ENCODE assay signal across 9 mouse cellular contexts in genomic region chr11:114795848-114796322, GRCm38 (mm10). TPM values are rescaled to one million over a fixed set of nuclear protein-coding genes. Genes with fewer than 3 reads are reported as not detected.
DNase-seq lines count a peak whose midpoint lies in the region; ATAC-seq and TF ChIP-seq lines count a peak whose summit lies in the region.
"Had no signal": no experiment of that assay in that cellular context is flagged by ENCODE, and none has a peak within 500 bp of the region (broad histone marks: within the 10 kb centered on the region; RNA-seq: fewer than 3 reads in every experiment).

Gene Btbd17, minus strand, starts transcription at chr11:114795945.

- no peak within 1 kb of the TSS for H3K27ac ChIP-seq in lung, embryonic 14.5 days (ENCODE audit: low read depth)
- H3K27ac ChIP-seq in hindbrain, embryonic 15.5 days (replicated peaks), result peak within 1 kb of the TSS; percentile 92
- no peak within 1 kb of the TSS for H3K27ac ChIP-seq in liver, embryonic 13.5 days
- H3K27ac ChIP-seq in stomach, embryonic 15.5 days, result 0 out of 2 replicates have a peak within 1 kb of the TSS, but pooled peaks have one; percentile 2

- no peak for TF ChIP-seq CTCF in lung, embryonic 14.5 days (IDR thresholded peaks at IDR 0.05; ENCODE audit: low read depth)

- H3K4me1 ChIP-seq in lung, embryonic 14.5 days (ENCODE audit: insufficient read depth), result peaks cover 3% of the 10 kb centered on the region; the same call in 1 of the 2 replicates
- H3K4me1 ChIP-seq in hindbrain, embryonic 15.5 days (replicated peaks), result peaks cover 53% of the 10 kb centered on the region
- H3K4me1 ChIP-seq in liver, embryonic 13.5 days (replicated peaks), result peaks cover 22% of the 10 kb centered on the region
- peaks cover 21% of the 10 kb centered on the region for H3K4me1 ChIP-seq in stomach, embryonic 15.5 days

- no peaks in the 10 kb centered on the region for H3K9me3 ChIP-seq in lung, embryonic 14.5 days (ENCODE audit: low read depth, low read length)
- no peaks in the 10 kb centered on the region for H3K9me3 ChIP-seq in hindbrain, embryonic 15.5 days
- no peaks in the 10 kb centered on the region for H3K9me3 ChIP-seq in liver, embryonic 13.5 days (replicated peaks)
- no peaks in the 10 kb centered on the region for H3K9me3 ChIP-seq in stomach, embryonic 15.5 days

- ATAC-seq in lung, embryonic 14.5 days (ENCODE audit: insufficient read depth), result peak; percentile 53
- ATAC-seq in hindbrain, embryonic 15.5 days (ENCODE audit: low FRiP score, low read depth), result peak; percentile 81
- no peak for ATAC-seq in liver, embryonic 13.5 days (ENCODE audit: low read depth)
- no peak for ATAC-seq in stomach, embryonic 15.5 days (ENCODE audit: insufficient read depth, low FRiP score, low read depth)

- no peaks in the 10 kb centered on the region for H3K36me3 ChIP-seq in lung, embryonic 14.5 days (ENCODE audit: insufficient read depth)
- H3K36me3 ChIP-seq in hindbrain, embryonic 15.5 days, result no peaks in the 10 kb centered on the region
- H3K36me3 ChIP-seq in liver, embryonic 13.5 days, result no peaks in the 10 kb centered on the region
- no peaks in the 10 kb centered on the region for H3K36me3 ChIP-seq in stomach, embryonic 15.5 days

- H3K27me3 ChIP-seq in lung, embryonic 14.5 days (ENCODE audit: insufficient read depth, low read length), result peaks cover 34% of the 10 kb centered on the region
- H3K27me3 ChIP-seq in hindbrain, embryonic 15.5 days, result no peaks in the 10 kb centered on the region
- H3K27me3 ChIP-seq in liver, embryonic 13.5 days, result peaks cover 42% of the 10 kb centered on the region
- peaks cover 32% of the 10 kb centered on the region for H3K27me3 ChIP-seq in stomach, embryonic 15.5 days (replicated peaks)

- 12% methylated on average over 4 of the region's 4 CpGs for WGBS in lung, embryonic 14.5 days
- WGBS in hindbrain, embryonic 15.5 days, result 4% methylated on average over 4 of the region's 4 CpGs
- 17% methylated on average over 4 of the region's 4 CpGs for WGBS in liver, embryonic 13.5 days (ENCODE audit: insufficient replicate concordance)
- WGBS in stomach, embryonic 15.5 days, result 14% methylated on average over 4 of the region's 4 CpGs

- peak within 1 kb of the TSS; percentile 23 for H3K4me3 ChIP-seq in lung, embryonic 14.5 days (ENCODE audit: low read depth, low read length)
- peak within 1 kb of the TSS; percentile 35 for H3K4me3 ChIP-seq in hindbrain, embryonic 15.5 days
- H3K4me3 ChIP-seq in liver, embryonic 13.5 days (replicated peaks), result peak within 1 kb of the TSS; percentile 28
- H3K4me3 ChIP-seq in stomach, embryonic 15.5 days (replicated peaks), result peak within 1 kb of the TSS; percentile 32

- no peak for DNase-seq in lung, embryonic 14.5 days
- DNase-seq in lung, postnatal 25 days (ENCODE audit: low spot score), result no peak
- peak; percentile 80 for DNase-seq in embryo, embryonic 10 days (ENCODE audit: low spot score)
- no peak for DNase-seq in liver, embryonic 13.5 days
- DNase-seq in adrenal gland, postnatal 25 days, result no peak
- DNase-seq in lung, postnatal 36 days, result no peak

- H3K4me2 ChIP-seq in lung, embryonic 14.5 days, result peak within 1 kb of the TSS; percentile 57
- peak within 1 kb of the TSS; percentile 70 for H3K4me2 ChIP-seq in hindbrain, embryonic 15.5 days
- peak within 1 kb of the TSS; percentile 54 for H3K4me2 ChIP-seq in liver, embryonic 13.5 days
- H3K4me2 ChIP-seq in stomach, embryonic 15.5 days, result peak within 1 kb of the TSS; percentile 51

- peak within 1 kb of the TSS; percentile 6; the same call in 1 of the 2 replicates for H3K9ac ChIP-seq in lung, embryonic 14.5 days
- peak within 1 kb of the TSS; percentile 30 for H3K9ac ChIP-seq in hindbrain, embryonic 15.5 days
- no peak within 1 kb of the TSS for H3K9ac ChIP-seq in liver, embryonic 13.5 days
- H3K9ac ChIP-seq in stomach, embryonic 15.5 days, result no peak within 1 kb of the TSS

RNA-seq across cellular contexts. Expression of gene Btbd17, which starts in this region (rescaled TPM):
- 0.65 and 1.3 TPM in 2 replicates for polyA plus RNA-seq in lung, embryonic 14.5 days (2014; fragmentation: Nextera tagmentation; extraction: Ambion mirVana)
- polyA plus RNA-seq in hindbrain, embryonic 15.5 days (2015; fragmentation: Nextera tagmentation; extraction: Ambion mirVana), result 26.0 and 26.4 TPM in 2 replicates
- 0.07 and 0.13 TPM in 2 replicates for polyA plus RNA-seq in liver, embryonic 13.5 days (2015; fragmentation: Nextera tagmentation; extraction: Ambion mirVana)
- 1.6 and 3.8 TPM in 2 replicates for polyA plus RNA-seq in stomach, embryonic 15.5 days (2015; fragmentation: Nextera tagmentation; extraction: Ambion mirVana)
- not detected in 2 replicates for total RNA-seq in adrenal gland, postnatal 25 days (2021)
- total RNA-seq: neutrophil, adult 5-6 weeks had no signal

Comparison
In these comparisons a context has a peak if more than half of its experiments do, and no peak if none do; other contexts are left out.
1. ATAC-seq: peak in lung, embryonic 14.5 days (single experiment) and hindbrain, embryonic 15.5 days (single experiment); none in liver, embryonic 13.5 days (single experiment) and stomach, embryonic 15.5 days (single experiment).
2. H3K27ac ChIP-seq: peak in hindbrain, embryonic 15.5 days (single experiment) and stomach, embryonic 15.5 days (single experiment); none in lung, embryonic 14.5 days (single experiment) and liver, embryonic 13.5 days (single experiment).
3. H3K9ac ChIP-seq: peak in lung, embryonic 14.5 days (single experiment) and hindbrain, embryonic 15.5 days (single experiment); none in liver, embryonic 13.5 days (single experiment) and stomach, embryonic 15.5 days (single experiment).
4. Peak in every context shown above with its lines, with median percentiles within 50 percentile points of each other: H3K4me2 ChIP-seq and H3K4me3 ChIP-seq.